Mouse (Mus musculus) forebrain, embryonic 10.5 days (tissue): Measurements from ENCODE around the gene Zc3h4. TPM values are rescaled to one million over a fixed set of nuclear protein-coding genes. Genes with fewer than 3 reads are reported as not detected.

Experiments
- DNase-seq: peaks from one replicate; pipeline ENCODE4 v3.0.0-alpha.2; 2017; ENCODE audit warnings: low spot score; ENCODE audit errors: extremely low spot score
- H3K27ac ChIP-seq: fragments of 300-500 bp; sonication (generic); 2 replicates; pipeline ENCODE4 v1.5.1; 2016; ENCODE audit warnings: mild to moderate bottlenecking
- H3K27me3 ChIP-seq: fragments of 300-500 bp; sonication (generic); 2 replicates; pipeline ENCODE4 v1.6.1; 2016; ENCODE audit warnings: mild to moderate bottlenecking; ENCODE audit not compliant: poor library complexity, severe bottlenecking
- H3K36me3 ChIP-seq: fragments of 300-500 bp; sonication (generic); replicated peaks from 2 replicates; pipeline ENCODE4 v1.6.1; 2016; ENCODE audit warnings: mild to moderate bottlenecking, moderate library complexity
- H3K4me1 ChIP-seq: fragments of 300-500 bp; sonication (generic); 2 replicates; pipeline ENCODE4 v1.6.1; 2016
- H3K4me3 ChIP-seq: fragments of 300-500 bp; sonication (generic); 2 replicates; pipeline ENCODE4 v1.5.1; 2016; ENCODE audit warnings: mild to moderate bottlenecking, moderate library complexity
- H3K9me3 ChIP-seq: fragments of 300-500 bp; sonication (generic); 2 replicates; pipeline ENCODE4 v1.6.1; 2016; ENCODE audit warnings: mild to moderate bottlenecking, moderate library complexity
- whole genome bisulfite sequencing: fragments of 180-500 bp; shearing (Covaris S2); methylation state at CpG from one replicate; pipeline ENCODE4 v1.1.7; 2016; 5-methylcytosine and 5-hydroxymethylcytosine counted together
- polyA plus RNA-seq: library from polyadenylated mRNA; unstranded; fragments of >200 nt; fragmentation: Nextera tagmentation; extraction: Ambion mirVana; gene quantifications from 2 replicates; pipeline ENCODE4 v1.2.1, GENCODE M21; 2016

Gene Zc3h4
- polyA plus RNA-seq, 1 experiment from 2014 or later: 18.8 TPM

DNA sequence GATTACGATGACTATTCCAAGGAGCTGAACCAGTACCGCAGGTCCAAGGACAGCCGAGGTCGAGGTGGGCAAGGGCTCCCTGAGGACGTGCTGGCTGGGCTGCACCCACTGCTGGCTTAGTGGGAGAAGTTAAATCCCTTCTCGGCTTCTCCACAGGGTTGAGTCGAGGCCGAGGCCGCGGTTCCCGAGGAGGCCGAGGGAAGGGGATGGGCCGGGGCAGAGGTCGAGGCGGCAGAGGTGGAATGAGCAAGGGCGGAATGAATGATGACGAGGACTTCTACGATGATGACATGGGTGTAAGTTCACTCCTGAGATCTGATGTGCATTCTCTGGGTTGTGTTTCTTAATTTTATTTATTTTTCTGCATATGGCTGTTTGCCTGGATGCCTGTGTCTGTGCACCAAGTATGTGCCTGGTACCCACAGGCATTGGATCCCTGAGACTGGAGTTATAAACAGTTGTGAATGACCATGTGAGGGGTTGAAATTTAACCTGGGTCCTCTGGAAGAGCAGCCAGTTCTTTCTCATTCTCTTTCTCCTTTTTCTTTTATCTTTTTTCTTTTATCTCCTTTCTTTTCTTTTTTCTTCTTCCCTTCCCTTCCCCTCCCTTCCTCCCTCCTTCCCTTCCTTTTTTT is 21.6 kb downstream of the Zc3h4 start:
- H3K36me3 ChIP-seq: peaks cover 100% of the 10 kb centered on the region
- no peak for DNase-seq
- 94% methylated on average over 18 of the region's 18 CpGs for whole genome bisulfite sequencing

GRCm38 (mm10) chr7:16423731-16424130 is 23.0 kb downstream of the Zc3h4 start:
- DNase-seq: no peak
- Histone ChIP-seq H3K4me3 (no peak overlapping the region), H3K36me3 (peaks cover 100% of the 10 kb centered on the region), H3K27me3 (no peaks in the 10 kb centered on the region), H3K9me3 (no peaks in the 10 kb centered on the region), H3K27ac (no peak overlapping the region), H3K4me1 (no peaks in the 10 kb centered on the region)
- 94% methylated on average over 9 of the region's 9 CpGs for WGBS

More for the DNA sequence above, 21.6 kb downstream of the Zc3h4 start:
- no peaks in the 10 kb centered on the region for H3K4me1 ChIP-seq
- H3K9me3 ChIP-seq: no peaks in the 10 kb centered on the region
- H3K27me3 ChIP-seq: no peaks in the 10 kb centered on the region
- no peak overlapping the region for H3K4me3 ChIP-seq
- no peak overlapping the region for H3K27ac ChIP-seq

- Histone ChIP-seq H3K4me3 (no peak overlapping the region), H3K9me3 (no peaks in the 10 kb centered on the region), H3K36me3 (peaks cover 100% of the 10 kb centered on the region), H3K27ac (no peak overlapping the region), H3K4me1 (no peaks in the 10 kb centered on the region), H3K27me3 (no peaks in the 10 kb centered on the region)
- WGBS: 94% methylated on average over 10 of the region's 10 CpGs
- DNase-seq: no peak
Measured at GRCm38 (mm10) chr7:16425721-16426120, 25.0 kb downstream of the Zc3h4 start.

DNA sequence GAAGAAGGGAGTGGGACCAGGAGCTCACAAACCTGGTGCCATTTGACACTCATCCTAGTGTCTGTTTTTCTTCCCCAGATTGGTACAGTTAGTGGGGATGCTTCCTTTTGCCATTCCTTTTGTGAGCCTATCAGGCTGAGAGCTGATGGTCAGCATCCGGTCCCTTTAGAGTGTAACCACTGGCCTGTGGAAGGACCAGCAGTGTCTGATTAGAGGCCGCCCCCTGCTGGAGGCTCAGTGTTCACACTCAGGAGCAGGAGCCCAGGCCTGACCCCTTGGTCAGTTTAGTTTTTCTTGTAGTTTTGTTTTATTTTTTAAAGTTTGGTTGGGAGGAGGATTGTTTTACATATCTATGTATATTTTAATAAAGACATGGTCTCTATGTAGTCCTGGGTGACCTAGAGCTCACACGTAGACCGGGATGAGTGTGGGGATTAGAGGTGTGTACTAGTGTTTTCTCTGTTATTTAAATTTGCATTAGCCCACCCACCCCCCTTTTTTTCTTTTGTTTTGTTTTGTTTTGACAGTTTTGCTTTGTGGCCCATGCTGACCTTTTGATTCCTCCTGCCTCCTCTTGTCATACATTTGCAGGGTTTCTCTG is 25.5 kb downstream of the Zc3h4 start:
- no peaks in the 10 kb centered on the region for H3K4me1 ChIP-seq
- H3K36me3 ChIP-seq: peaks cover 100% of the 10 kb centered on the region
- no peak overlapping the region for H3K27ac ChIP-seq
- WGBS: 65% methylated on average over 4 of the region's 4 CpGs
- no peaks in the 10 kb centered on the region for H3K27me3 ChIP-seq
- DNase-seq: peak; percentile 71
- H3K9me3 ChIP-seq: no peaks in the 10 kb centered on the region
- H3K4me3 ChIP-seq: no peak overlapping the region

GRCm38 (mm10) chr7:16433352-16433971 is 32.8 kb downstream of the Zc3h4 start:
- Histone ChIP-seq H3K27me3 (no peaks in the 10 kb centered on the region), H3K36me3 (peaks cover 92% of the 10 kb centered on the region), H3K27ac (no peak overlapping the region), H3K4me3 (no peak overlapping the region), H3K9me3 (no peaks in the 10 kb centered on the region), H3K4me1 (no peaks in the 10 kb centered on the region)
- 86% methylated on average over 3 of the region's 3 CpGs for WGBS
- no peak for DNase-seq

GRCm38 (mm10) chr7:16435088-16435487 is 34.4 kb downstream of the Zc3h4 start:
- H3K4me3 ChIP-seq: no peak overlapping the region
- H3K27me3 ChIP-seq: no peaks in the 10 kb centered on the region
- H3K9me3 ChIP-seq: no peaks in the 10 kb centered on the region
- H3K4me1 ChIP-seq: no peaks in the 10 kb centered on the region
- DNase-seq: no peak
- peaks cover 76% of the 10 kb centered on the region for H3K36me3 ChIP-seq
- no peak overlapping the region for H3K27ac ChIP-seq
- WGBS: 84% methylated on average over 9 of the region's 9 CpGs

- Histone ChIP-seq H3K9me3 (no peaks in the 10 kb centered on the region), H3K27ac (no peak overlapping the region), H3K4me1 (no peaks in the 10 kb centered on the region), H3K36me3 (peaks cover 14% of the 10 kb centered on the region), H3K4me3 (no peak overlapping the region), H3K27me3 (no peaks in the 10 kb centered on the region)
- no peak for DNase-seq
Measured at GRCm38 (mm10) chr7:16441241-16441640, 40.5 kb downstream of the Zc3h4 start.

DNA sequence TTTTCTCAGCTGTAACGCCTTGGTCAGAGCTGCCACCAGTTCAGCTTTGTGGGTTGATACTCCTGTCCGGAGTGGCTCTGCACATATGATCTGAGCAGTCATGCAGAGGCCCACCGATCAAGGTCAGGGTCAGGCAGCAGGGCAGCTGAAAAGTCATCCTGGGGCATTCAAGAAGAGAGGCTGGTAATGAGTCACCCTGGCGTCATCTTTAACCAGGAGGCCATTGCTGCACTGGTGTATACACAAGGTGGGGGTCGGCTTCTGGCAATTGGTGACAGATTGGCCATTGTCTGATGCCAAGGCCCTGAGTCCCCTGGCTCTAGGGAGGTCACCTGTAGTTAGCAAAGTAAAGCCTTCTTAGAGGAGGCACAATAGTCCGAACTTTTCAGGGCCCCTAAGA is 50.9 kb downstream of the Zc3h4 start:
- Histone ChIP-seq H3K9me3 (no peaks in the 10 kb centered on the region), H3K27me3 (peaks cover 8% of the 10 kb centered on the region), H3K4me1 (peaks cover 22% of the 10 kb centered on the region), H3K27ac (no peak overlapping the region), H3K36me3 (peaks cover 21% of the 10 kb centered on the region), H3K4me3 (no peak overlapping the region)
- DNase-seq: no peak
- WGBS: 80% methylated on average over 6 of the region's 6 CpGs

DNA sequence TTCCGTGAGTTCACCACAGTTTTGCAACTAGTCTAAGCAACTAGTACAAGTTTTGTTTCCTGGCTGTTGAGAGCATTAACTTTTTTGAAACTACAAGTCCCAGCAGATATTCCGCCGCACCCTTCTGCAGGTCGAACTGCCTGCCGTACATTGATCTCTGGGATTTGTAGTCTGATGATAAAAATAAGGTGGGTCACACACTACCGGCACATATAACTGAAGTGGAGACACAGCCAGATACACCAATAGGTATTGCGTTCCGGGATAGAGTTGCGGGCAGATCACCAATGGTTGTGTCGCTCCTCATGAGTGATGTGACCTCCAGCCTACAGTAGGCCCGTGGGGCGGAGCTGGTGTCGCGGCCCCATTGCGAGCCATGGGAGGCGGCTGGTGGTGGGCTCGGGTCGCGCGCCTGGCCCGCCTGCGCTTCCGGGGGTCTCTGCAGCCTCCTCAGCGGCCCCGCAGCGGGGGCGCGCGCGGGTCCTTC is 51.9 kb downstream of the Zc3h4 start, which contains the start of gene Tmem160:
Gene Tmem160 (plus strand): TSS at position 193 of the 487 bp plus-strand sequence.
- under 1% methylated on average over 30 of the region's 30 CpGs for WGBS
- H3K9me3 ChIP-seq: no peaks in the 10 kb centered on the region
- peaks cover 27% of the 10 kb centered on the region for H3K36me3 ChIP-seq
- H3K4me3 ChIP-seq: peak within 1 kb of the TSS; percentile 77
- H3K4me1 ChIP-seq: peaks cover 22% of the 10 kb centered on the region
- H3K27me3 ChIP-seq: peaks cover 8% of the 10 kb centered on the region
- peak; percentile 85 for DNase-seq
- peak within 1 kb of the TSS; percentile 84 for H3K27ac ChIP-seq

- under 1% methylated on average over 23 of the region's 23 CpGs for WGBS
- peaks cover 22% of the 10 kb centered on the region for H3K4me1 ChIP-seq
- peak overlapping the region; percentile 84 for H3K27ac ChIP-seq
- peak overlapping the region; percentile 77 for H3K4me3 ChIP-seq
- peaks cover 27% of the 10 kb centered on the region for H3K36me3 ChIP-seq
- H3K9me3 ChIP-seq: peaks cover 4% of the 10 kb centered on the region; the same call in 1 of the 2 replicates
- DNase-seq: peak; percentile 73
- peaks cover 8% of the 10 kb centered on the region for H3K27me3 ChIP-seq
Measured at GRCm38 (mm10) chr7:16453118-16453711, 52.5 kb downstream of the Zc3h4 start.

DNA sequence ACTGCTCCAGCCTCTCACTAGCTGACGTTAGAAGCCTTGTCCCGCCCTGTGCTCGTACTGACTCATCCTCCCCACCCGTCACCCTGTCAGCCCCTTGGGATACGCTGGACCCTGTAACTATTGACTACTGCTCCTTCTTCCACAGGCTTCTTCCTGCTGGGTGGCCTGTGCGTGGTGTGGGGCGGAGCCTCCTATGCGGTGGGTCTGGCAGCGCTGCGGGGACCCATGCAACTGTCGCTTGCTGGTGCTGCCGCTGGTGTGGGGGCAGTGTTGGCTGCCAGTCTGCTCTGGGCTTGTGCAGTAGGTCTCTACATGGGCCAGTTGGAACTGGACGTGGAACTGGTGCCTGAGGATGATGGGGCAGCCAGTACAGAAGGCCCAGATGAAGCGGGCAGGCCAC is 54.3 kb downstream of the Zc3h4 start:
- Histone ChIP-seq H3K27ac (no peak overlapping the region), H3K36me3 (peaks cover 27% of the 10 kb centered on the region), H3K27me3 (peaks cover 8% of the 10 kb centered on the region), H3K4me1 (peaks cover 22% of the 10 kb centered on the region), H3K9me3 (peaks cover 10% of the 10 kb centered on the region; the same call in 1 of the 2 replicates), H3K4me3 (no peak overlapping the region)
- WGBS: 94% methylated on average over 14 of the region's 14 CpGs
- DNase-seq: no peak

- no peak overlapping the region for H3K4me3 ChIP-seq
- peaks cover 27% of the 10 kb centered on the region for H3K36me3 ChIP-seq
- peaks cover 10% of the 10 kb centered on the region; the same call in 1 of the 2 replicates for H3K9me3 ChIP-seq
- DNase-seq: no peak
- no peak overlapping the region for H3K27ac ChIP-seq
- H3K4me1 ChIP-seq: peaks cover 22% of the 10 kb centered on the region
- peaks cover 20% of the 10 kb centered on the region for H3K27me3 ChIP-seq
- WGBS: 86% methylated on average over 5 of the region's 5 CpGs
Measured at GRCm38 (mm10) chr7:16456289-16456688, 55.6 kb downstream of the Zc3h4 start.
